Mouse (Mus musculus): ENCODE data around the gene Tmem274. TPM values are rescaled to one million over a fixed set of nuclear protein-coding genes. Genes with fewer than 3 reads are reported as not detected.

The Tmem274 gene
- polyA plus RNA-seq, 1 experiment from 2014 or later = not detected

DNA sequence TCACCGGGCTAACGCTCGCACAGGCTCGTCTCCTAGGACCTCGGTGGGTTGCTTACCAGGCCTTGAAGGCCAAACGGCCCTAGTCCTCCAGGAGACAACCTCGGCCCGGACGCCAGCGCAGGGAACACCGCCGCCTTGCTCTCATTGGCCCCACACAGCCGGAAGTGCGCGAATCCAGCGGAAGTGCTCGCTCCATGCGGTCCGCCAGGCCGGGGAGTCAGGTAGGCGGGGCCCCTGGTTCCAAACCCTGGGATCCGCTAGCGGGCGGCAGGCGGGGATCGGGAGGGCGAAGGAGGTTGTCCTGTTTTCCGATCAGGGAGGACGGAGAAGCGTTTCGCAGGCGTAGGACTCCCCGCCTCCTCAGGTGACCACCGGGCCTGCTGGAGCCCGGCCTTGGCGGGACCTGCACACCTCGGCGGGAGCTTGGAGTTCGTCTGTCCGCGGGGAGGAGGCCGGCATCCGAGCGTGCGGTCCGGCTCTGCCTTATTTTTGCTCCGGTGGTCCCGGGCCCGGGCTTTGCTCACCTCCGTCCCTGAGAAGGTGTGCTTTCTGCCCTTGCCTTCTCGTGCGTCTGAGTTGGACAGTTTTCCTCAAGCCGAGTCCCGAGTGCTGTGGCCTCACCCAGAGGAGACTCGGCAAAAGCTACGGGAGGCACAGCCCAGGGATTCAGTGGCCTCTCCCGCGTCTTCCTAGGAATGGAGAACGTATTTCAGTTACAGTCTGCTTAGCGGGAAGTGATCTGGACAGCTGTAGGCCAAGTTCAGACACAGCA is 8.1 kb downstream of the Tmem274 start, which contains the start of the genes Nmnat1 and Lzic:
Gene Nmnat1 (minus strand): TSS at position 150 of the 772 bp plus-strand sequence.
Gene Lzic (plus strand): TSS at position 177 of the 772 bp plus-strand sequence.
- H3K27ac ChIP-seq (ENCODE audit: low read depth) = peak within 1 kb of the TSS; percentile 89
- peak; percentile 27 for TF ChIP-seq CTCF (IDR thresholded peaks at IDR 0.05; ENCODE audit: low read depth)
- no peak for TF ChIP-seq EP300 (IDR thresholded peaks at IDR 0.05; ENCODE audit: low read depth)
- H3K9ac ChIP-seq (replicated peaks) = peak within 1 kb of the TSS; percentile 77
- no peaks in the 10 kb centered on the region for H3K9me3 ChIP-seq (ENCODE audit: low read length)
- peaks cover 24% of the 10 kb centered on the region for H3K36me3 ChIP-seq (replicated peaks; ENCODE audit: insufficient read depth, low read length)
- ATAC-seq (peak; percentile 99), DNase-seq (peak; percentile 96)
- H3K4me1 ChIP-seq (ENCODE audit: insufficient read depth) = peaks cover 12% of the 10 kb centered on the region
- WGBS (ENCODE audit: insufficient replicate concordance) = under 1% methylated on average over 59 of the region's 60 CpGs
- peak within 1 kb of the TSS; percentile 65 for H3K4me3 ChIP-seq (ENCODE audit: low read depth, low read length)
- no peaks in the 10 kb centered on the region for H3K27me3 ChIP-seq (ENCODE audit: insufficient read depth, low read length)
- peak within 1 kb of the TSS; percentile 88 for H3K4me2 ChIP-seq (ENCODE audit: low read depth, low read length)

DNA sequence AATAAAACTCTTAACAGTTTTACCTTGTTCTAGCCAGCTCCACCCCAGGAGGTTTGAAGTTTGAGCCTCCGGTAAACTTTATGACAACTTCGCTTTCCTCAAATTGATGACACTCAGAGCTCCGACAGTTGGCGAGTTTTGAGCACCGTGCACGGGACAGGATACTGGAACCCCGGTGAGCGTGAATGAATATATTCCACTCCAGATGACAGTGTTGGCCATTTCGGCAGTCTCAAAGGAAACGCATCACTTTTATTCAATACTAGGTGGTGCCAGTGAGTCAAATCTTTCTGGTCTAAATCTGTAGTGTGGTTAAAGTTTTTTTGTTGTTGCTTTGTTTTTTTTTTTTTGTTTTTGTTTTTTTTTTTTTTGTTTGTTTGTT is 8.6 kb downstream of the Tmem274 start:
- Histone ChIP-seq H3K27ac (ENCODE audit: low read depth) (peak overlapping the region; percentile 89), H3K9me3 (ENCODE audit: low read length) (no peaks in the 10 kb centered on the region), H3K27me3 (ENCODE audit: insufficient read depth, low read length) (no peaks in the 10 kb centered on the region), H3K36me3 (replicated peaks; ENCODE audit: insufficient read depth, low read length) (peaks cover 24% of the 10 kb centered on the region), H3K4me2 (ENCODE audit: low read depth, low read length) (peak overlapping the region; percentile 88), H3K9ac (replicated peaks) (peak overlapping the region; percentile 77), H3K4me3 (ENCODE audit: low read depth, low read length) (peak overlapping the region; percentile 65), H3K4me1 (ENCODE audit: insufficient read depth) (peaks cover 12% of the 10 kb centered on the region)
- TF ChIP-seq EP300 (IDR thresholded peaks at IDR 0.05; ENCODE audit: low read depth) = no peak
- peak; percentile 46 for TF ChIP-seq CTCF (IDR thresholded peaks at IDR 0.05; ENCODE audit: low read depth)
- WGBS (ENCODE audit: insufficient replicate concordance) = 2% methylated on average over 10 of the region's 10 CpGs
- DNase-seq (peak; percentile 26), ATAC-seq (no peak)

GRCm38 (mm10) chr4:149487729-149488128 is 10.6 kb downstream of the Tmem274 start:
- Histone ChIP-seq H3K9me3 (ENCODE audit: low read length) (no peaks in the 10 kb centered on the region), H3K4me2 (ENCODE audit: low read depth, low read length) (no peak overlapping the region), H3K4me1 (ENCODE audit: insufficient read depth) (peaks cover 12% of the 10 kb centered on the region), H3K4me3 (ENCODE audit: low read depth, low read length) (no peak overlapping the region), H3K36me3 (replicated peaks; ENCODE audit: insufficient read depth, low read length) (peaks cover 32% of the 10 kb centered on the region), H3K9ac (replicated peaks) (no peak overlapping the region), H3K27me3 (ENCODE audit: insufficient read depth, low read length) (no peaks in the 10 kb centered on the region), H3K27ac (ENCODE audit: low read depth) (no peak overlapping the region)
- DNase-seq (no peak), ATAC-seq (no peak)
- TF ChIP-seq EP300 (IDR thresholded peaks at IDR 0.05; ENCODE audit: low read depth) (no peak), CTCF (IDR thresholded peaks at IDR 0.05; ENCODE audit: low read depth) (no peak)
- 89% methylated on average over 12 of the region's 12 CpGs for WGBS (ENCODE audit: insufficient replicate concordance)

- H3K27ac ChIP-seq (ENCODE audit: low read depth) = no peak overlapping the region
- peaks cover 40% of the 10 kb centered on the region for H3K36me3 ChIP-seq (replicated peaks; ENCODE audit: insufficient read depth, low read length)
- ATAC-seq (no peak), DNase-seq (no peak)
- H3K4me3 ChIP-seq (ENCODE audit: low read depth, low read length) = no peak overlapping the region
- no peak overlapping the region for H3K9ac ChIP-seq (replicated peaks)
- no peak overlapping the region for H3K4me2 ChIP-seq (ENCODE audit: low read depth, low read length)
- peaks cover 5% of the 10 kb centered on the region for H3K4me1 ChIP-seq (ENCODE audit: insufficient read depth)
- H3K9me3 ChIP-seq (ENCODE audit: low read length) = no peaks in the 10 kb centered on the region
- 87% methylated on average over 14 of the region's 14 CpGs for WGBS (ENCODE audit: insufficient replicate concordance)
- H3K27me3 ChIP-seq (ENCODE audit: insufficient read depth, low read length) = no peaks in the 10 kb centered on the region
- TF ChIP-seq EP300 (IDR thresholded peaks at IDR 0.05; ENCODE audit: low read depth) = no peak
- no peak for TF ChIP-seq CTCF (IDR thresholded peaks at IDR 0.05; ENCODE audit: low read depth)
Measured at GRCm38 (mm10) chr4:149489415-149490240, 12.4 kb downstream of the Tmem274 start.

- H3K27me3 ChIP-seq (ENCODE audit: insufficient read depth, low read length) = no peaks in the 10 kb centered on the region
- peaks cover 44% of the 10 kb centered on the region for H3K36me3 ChIP-seq (replicated peaks; ENCODE audit: insufficient read depth, low read length)
- 94% methylated on average over 3 of the region's 3 CpGs for WGBS (ENCODE audit: insufficient replicate concordance)
- DNase-seq (no peak), ATAC-seq (no peak)
- 0 out of 2 replicates have a peak, but pooled peaks cover under 1% of the 10 kb centered on the region for H3K4me1 ChIP-seq (ENCODE audit: insufficient read depth)
- no peaks in the 10 kb centered on the region for H3K9me3 ChIP-seq (ENCODE audit: low read length)
- TF ChIP-seq EP300 (IDR thresholded peaks at IDR 0.05; ENCODE audit: low read depth) (no peak), CTCF (IDR thresholded peaks at IDR 0.05; ENCODE audit: low read depth) (peak; percentile 51)
- H3K4me3 ChIP-seq (ENCODE audit: low read depth, low read length) = no peak overlapping the region
- H3K9ac ChIP-seq (replicated peaks) = no peak overlapping the region
- H3K4me2 ChIP-seq (ENCODE audit: low read depth, low read length) = no peak overlapping the region
- no peak overlapping the region for H3K27ac ChIP-seq (ENCODE audit: low read depth)
Measured at GRCm38 (mm10) chr4:149491151-149491550, 14.0 kb downstream of the Tmem274 start.

- ATAC-seq (no peak), DNase-seq (no peak)
- TF ChIP-seq EP300 (IDR thresholded peaks at IDR 0.05; ENCODE audit: low read depth) = no peak
- TF ChIP-seq CTCF (IDR thresholded peaks at IDR 0.05; ENCODE audit: low read depth) = no peak
- Histone ChIP-seq H3K9ac (replicated peaks) (no peak overlapping the region), H3K27me3 (ENCODE audit: insufficient read depth, low read length) (no peaks in the 10 kb centered on the region), H3K4me1 (ENCODE audit: insufficient read depth) (no peaks in the 10 kb centered on the region), H3K4me3 (ENCODE audit: low read depth, low read length) (no peak overlapping the region), H3K9me3 (ENCODE audit: low read length) (no peaks in the 10 kb centered on the region), H3K27ac (ENCODE audit: low read depth) (no peak overlapping the region), H3K36me3 (replicated peaks; ENCODE audit: insufficient read depth, low read length) (peaks cover 27% of the 10 kb centered on the region), H3K4me2 (ENCODE audit: low read depth, low read length) (no peak overlapping the region)
- 70% methylated on average over 2 of the region's 2 CpGs for WGBS (ENCODE audit: insufficient replicate concordance)
Measured at GRCm38 (mm10) chr4:149496612-149497011, 19.4 kb downstream of the Tmem274 start.

Measured in liver, postnatal 0 days (tissue).